Mouse (Mus musculus) bone marrow macrophage, adult 2 months (primary cell): Measurements from ENCODE around the gene Ap5z1. TPM values are rescaled to one million over a fixed set of nuclear protein-coding genes. Genes with fewer than 3 reads are reported as not detected.

ENCODE experiments used
- H3K27ac ChIP-seq: 2 replicates; pipeline ENCODE4 v1.5.1; 2012; ENCODE audit warnings: low read depth, low read length; ENCODE audit not compliant: insufficient read depth
- H3K4me1 ChIP-seq: 2 replicates; pipeline ENCODE4 v1.6.1; 2012; ENCODE audit warnings: low read length; ENCODE audit not compliant: control insufficient read depth, insufficient read depth
- H3K4me3 ChIP-seq: 2 replicates; pipeline ENCODE4 v1.5.1; 2012; ENCODE audit warnings: mild to moderate bottlenecking, low read length, moderate library complexity; ENCODE audit not compliant: insufficient read depth
- CTCF ChIP-seq: IDR thresholded peaks from 2 replicates; pipeline ENCODE4 v1.5.1; 2012; ENCODE audit warnings: low read depth, mild to moderate bottlenecking, low read length, moderate library complexity
- POLR2A ChIP-seq: IDR thresholded peaks from 2 replicates; pipeline ENCODE4 v1.6.1; 2012; ENCODE audit warnings: mild to moderate bottlenecking, low read depth, low read length, borderline replicate concordance
- polyA plus RNA-seq: library from polyadenylated mRNA; stranded (reverse); fragments of >200 nt; gene quantifications from 2 replicates; pipeline ENCODE4 v1.2.4, GENCODE M21; 2012; ENCODE audit not compliant: missing spikeins, insufficient read depth, insufficient read length

Gene Ap5z1
- polyA plus RNA-seq, 1 experiment, result 29.1 TPM

- no peak overlapping the region for H3K4me3 ChIP-seq
- H3K27ac ChIP-seq, result no peak overlapping the region
- H3K4me1 ChIP-seq, result peaks cover 4% of the 10 kb centered on the region
- no peak for TF ChIP-seq POLR2A
- TF ChIP-seq CTCF, result no peak
Observed at GRCm38 (mm10) chr5:142435736-142436135, 28.0 kb upstream of the Ap5z1 start.

GRCm38 (mm10) chr5:142438380-142438938 is 25.3 kb upstream of the Ap5z1 start:
- Histone ChIP-seq H3K4me1 (peaks cover 21% of the 10 kb centered on the region), H3K27ac (no peak overlapping the region), H3K4me3 (no peak overlapping the region)
- TF ChIP-seq CTCF, result no peak
- TF ChIP-seq POLR2A, result no peak

GRCm38 (mm10) chr5:142439911-142440432 is 23.8 kb upstream of the Ap5z1 start:
- H3K4me1 ChIP-seq, result peaks cover 35% of the 10 kb centered on the region
- TF ChIP-seq POLR2A (no peak), CTCF (0 out of 2 replicates have a peak, but pooled peaks have one; percentile 9)
- peak overlapping the region; percentile 40 for H3K27ac ChIP-seq
- H3K4me3 ChIP-seq, result peak overlapping the region; percentile 53

- peaks cover 41% of the 10 kb centered on the region for H3K4me1 ChIP-seq
- TF ChIP-seq POLR2A, result no peak
- 0 out of 2 replicates have a peak, but pooled peaks have one; percentile 2 for TF ChIP-seq CTCF
- H3K27ac ChIP-seq, result peak overlapping the region; percentile 80
- peak overlapping the region; percentile 59 for H3K4me3 ChIP-seq
Observed at GRCm38 (mm10) chr5:142440451-142441147, 23.1 kb upstream of the Ap5z1 start.

DNA sequence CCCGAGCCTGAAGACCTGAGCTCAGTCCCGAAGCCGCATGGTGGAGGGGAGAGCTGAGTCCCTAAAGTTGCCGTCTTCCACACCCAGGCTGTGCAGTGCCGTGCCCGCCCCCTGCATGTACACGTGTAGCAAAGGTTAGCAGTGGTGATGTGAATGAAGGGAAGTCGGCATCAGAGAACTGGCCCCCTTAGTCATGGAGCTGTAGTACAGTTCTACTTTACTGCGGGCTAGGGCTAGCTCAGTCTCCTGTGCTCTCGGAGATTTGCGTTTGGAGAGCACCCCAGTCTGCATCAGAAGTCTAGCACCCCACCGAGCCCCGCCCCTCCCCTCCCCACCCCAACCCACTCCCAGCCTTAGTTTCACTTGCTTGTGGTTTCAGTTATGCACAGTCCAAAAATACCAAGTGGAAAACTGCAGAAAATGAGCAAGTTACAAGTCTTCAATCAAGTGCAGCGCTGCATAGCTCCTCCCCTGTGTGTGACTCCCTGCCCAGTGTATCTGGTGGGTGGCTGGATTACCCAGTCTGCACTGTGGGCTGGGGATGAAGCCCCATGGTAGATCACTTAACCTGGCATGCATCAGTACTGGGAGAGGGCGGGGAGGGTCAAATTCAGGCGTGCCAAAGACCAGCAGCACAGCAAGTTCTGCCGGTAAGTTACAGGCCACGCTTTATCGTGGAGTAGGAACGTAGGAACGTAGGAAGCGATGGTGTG is 22.3 kb upstream of the Ap5z1 start:
- peak overlapping the region; percentile 59 for H3K4me3 ChIP-seq
- no peak for TF ChIP-seq CTCF
- H3K4me1 ChIP-seq, result peaks cover 48% of the 10 kb centered on the region
- H3K27ac ChIP-seq, result peak overlapping the region; percentile 80

DNA sequence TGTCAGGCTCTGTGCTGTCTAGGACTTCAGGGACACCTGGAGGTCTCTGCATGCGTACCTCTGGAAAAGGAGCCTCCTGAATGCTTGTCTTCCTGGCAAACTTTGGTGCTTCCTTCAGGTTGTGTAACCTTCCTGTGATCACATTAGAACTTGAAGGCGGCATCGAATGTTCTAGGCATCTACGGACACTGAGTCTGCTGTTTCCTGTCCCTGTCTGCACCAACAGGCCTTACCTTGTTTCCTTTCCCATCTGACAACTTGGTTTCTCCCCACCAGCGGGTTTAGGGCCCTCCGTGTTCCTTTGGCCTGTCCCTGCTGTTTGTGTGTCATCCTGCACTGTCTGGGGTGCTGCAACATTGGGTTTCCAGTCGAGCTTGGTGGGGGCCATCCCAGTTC is 21.7 kb upstream of the Ap5z1 start:
- Histone ChIP-seq H3K27ac (peak overlapping the region; percentile 18), H3K4me1 (peaks cover 48% of the 10 kb centered on the region), H3K4me3 (peak overlapping the region; percentile 49)
- no peak for TF ChIP-seq CTCF
- no peak for TF ChIP-seq POLR2A

DNA sequence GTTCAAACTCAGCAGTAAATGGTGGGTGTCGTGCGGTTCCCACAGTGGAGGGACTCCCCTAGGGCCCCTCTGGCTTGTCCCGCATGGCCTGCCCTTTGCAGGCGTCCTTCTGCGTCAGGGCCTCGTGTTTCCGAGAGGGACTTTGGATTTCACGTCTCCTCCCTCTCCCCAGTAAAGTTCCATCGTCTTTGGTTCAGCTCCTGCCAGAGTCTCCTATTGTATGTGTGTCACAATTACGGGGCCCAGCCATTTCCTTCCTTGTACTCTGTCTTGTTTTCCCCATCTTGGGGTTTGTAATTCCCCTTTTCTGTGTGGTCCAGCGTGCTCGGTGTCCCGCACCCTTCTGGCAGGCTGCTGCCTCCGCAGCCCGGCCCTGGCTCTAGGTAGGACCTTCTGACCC is 20.2 kb upstream of the Ap5z1 start:
- TF ChIP-seq CTCF, result no peak
- Histone ChIP-seq H3K4me1 (peaks cover 53% of the 10 kb centered on the region), H3K27ac (peak overlapping the region; percentile 61), H3K4me3 (peak overlapping the region; percentile 0; the same call in 1 of the 2 replicates)

- Histone ChIP-seq H3K4me3 (no peak overlapping the region), H3K27ac (peak overlapping the region; percentile 61; the same call in 1 of the 2 replicates), H3K4me1 (peaks cover 53% of the 10 kb centered on the region)
- TF ChIP-seq CTCF (no peak), POLR2A (no peak)
Observed at GRCm38 (mm10) chr5:142443994-142444393, 19.8 kb upstream of the Ap5z1 start.

DNA sequence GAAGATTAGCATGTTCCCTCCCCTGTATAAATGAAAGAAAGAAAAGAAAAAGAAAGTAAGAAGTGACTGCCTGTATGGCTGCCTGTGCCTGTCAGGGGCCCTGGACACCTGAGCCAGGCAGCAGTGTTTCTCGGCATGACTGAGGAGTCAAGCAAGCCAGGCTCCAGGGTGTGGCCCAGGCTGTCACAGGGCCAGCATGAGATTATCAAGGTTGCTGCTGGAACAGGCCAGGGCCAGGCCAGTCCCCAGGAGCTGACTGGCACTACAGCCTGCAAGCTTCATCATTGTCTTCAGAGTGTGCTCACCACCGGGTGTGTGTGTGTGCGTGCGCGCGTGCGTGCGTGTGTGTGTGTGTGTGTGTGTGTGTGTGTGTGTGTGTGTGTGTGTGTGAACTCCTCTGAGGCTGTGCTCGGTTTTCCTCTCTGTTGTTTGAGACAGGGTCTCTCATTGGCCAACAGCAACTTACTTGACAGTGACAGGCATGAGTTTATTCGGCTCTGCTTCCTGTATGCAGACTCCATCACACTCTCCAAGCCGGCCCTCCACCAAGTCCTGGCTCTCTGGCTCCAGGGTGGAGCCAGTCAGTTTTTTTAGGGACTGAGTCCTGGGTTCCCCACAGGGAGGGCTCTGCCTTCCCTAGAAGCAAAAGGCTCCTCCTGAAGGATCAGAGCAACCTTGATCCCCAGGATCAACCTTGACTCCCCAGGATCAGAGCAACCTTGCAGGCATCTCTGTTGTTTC is 18.8 kb upstream of the Ap5z1 start:
- Histone ChIP-seq H3K4me1 (peaks cover 48% of the 10 kb centered on the region), H3K4me3 (no peak overlapping the region), H3K27ac (no peak overlapping the region)
- TF ChIP-seq CTCF (no peak), POLR2A (no peak)
